ENCODE assay signal across 32 mouse cellular contexts in genomic region chr16:84507681-84508080, GRCm38 (mm10). TPM values are rescaled to one million over a fixed set of nuclear protein-coding genes. Genes with fewer than 3 reads are reported as not detected.
"Had no signal": no experiment of that assay in that cellular context is flagged by ENCODE, and none has a peak within 500 bp of the region (broad histone marks: within the 10 kb centered on the region; RNA-seq: fewer than 3 reads in every experiment).

No protein-coding gene starts in this region.

- H3K4me1 ChIP-seq: embryonic facial prominence, embryonic 12.5 days; embryonic facial prominence, embryonic 13.5 days; embryonic facial prominence, embryonic 15.5 days; forebrain, embryonic 10.5 days; forebrain, embryonic 12.5 days; heart, embryonic 10.5 days had no signal

- H3K9me3 ChIP-seq: embryonic facial prominence, embryonic 12.5 days; embryonic facial prominence, embryonic 13.5 days; embryonic facial prominence, embryonic 15.5 days; forebrain, embryonic 10.5 days; forebrain, embryonic 12.5 days; forebrain, embryonic 13.5 days; forebrain, embryonic 15.5 days; heart, embryonic 10.5 days had no signal

- H3K4me2 ChIP-seq: embryonic facial prominence, embryonic 12.5 days; embryonic facial prominence, embryonic 13.5 days; embryonic facial prominence, embryonic 15.5 days; forebrain, embryonic 12.5 days; forebrain, embryonic 13.5 days; forebrain, embryonic 15.5 days had no signal

- H3K27me3 ChIP-seq: embryonic facial prominence, embryonic 12.5 days; embryonic facial prominence, embryonic 13.5 days; embryonic facial prominence, embryonic 15.5 days; forebrain, embryonic 12.5 days; forebrain, embryonic 13.5 days; forebrain, embryonic 15.5 days had no signal

- H3K9ac ChIP-seq: embryonic facial prominence, embryonic 12.5 days; embryonic facial prominence, embryonic 13.5 days; embryonic facial prominence, embryonic 15.5 days; forebrain, embryonic 12.5 days; forebrain, embryonic 13.5 days; forebrain, embryonic 15.5 days; forebrain, postnatal 0 days had no signal

- DNase-seq: cerebellum, adult 2 months; cerebellum, adult 8-10 months; cerebellum, adult 9-10 months; cerebellum, adult 9-11 months; cerebellum, postnatal 10 days; cerebellum, postnatal 14 days; cerebellum, postnatal 25 days; cerebellum, postnatal 36 days; embryo, embryonic 11 days; forebrain, postnatal 0 days; gastrocnemius, adult 2 months; gastrocnemius, postnatal 10 days; gastrocnemius, postnatal 14 days; gastrocnemius, postnatal 25 days; gastrocnemius, postnatal 36 days; heart, adult 11 months; heart, adult 18-20 months; heart, adult 2 months had no signal

- H3K4me3 ChIP-seq: embryonic facial prominence, embryonic 12.5 days; embryonic facial prominence, embryonic 13.5 days; embryonic facial prominence, embryonic 15.5 days; erythroblast, embryonic 14.5 days; forebrain, embryonic 10.5 days; forebrain, embryonic 12.5 days; forebrain, embryonic 13.5 days; forebrain, embryonic 15.5 days; gastrocnemius, adult 2 months; heart, adult 2 months; heart, embryonic 10.5 days had no signal

- H3K27ac ChIP-seq: embryonic facial prominence, embryonic 12.5 days; embryonic facial prominence, embryonic 13.5 days; embryonic facial prominence, embryonic 15.5 days; forebrain, embryonic 10.5 days; forebrain, embryonic 12.5 days; forebrain, embryonic 13.5 days; forebrain, embryonic 15.5 days; gastrocnemius, adult 2 months; heart, adult 2 months; heart, embryonic 10.5 days had no signal

- ATAC-seq: forebrain, embryonic 13.5 days; forebrain, embryonic 14.5 days; forebrain, embryonic 15.5 days; forebrain, embryonic 16.5 days; forebrain, postnatal 0 days had no signal

- H3K36me3 ChIP-seq: embryonic facial prominence, embryonic 12.5 days; embryonic facial prominence, embryonic 13.5 days; embryonic facial prominence, embryonic 15.5 days; forebrain, embryonic 10.5 days; forebrain, embryonic 12.5 days; forebrain, embryonic 15.5 days; heart, embryonic 10.5 days had no signal

RNA-seq across cellular contexts. Expression of gene A730009L09Rik, which starts 7.2 kb away (rescaled TPM):
- polyA plus RNA-seq: embryonic facial prominence, embryonic 11.5 days; embryonic facial prominence, embryonic 12.5 days; embryonic facial prominence, embryonic 13.5 days; embryonic facial prominence, embryonic 15.5 days; erythroblast, embryonic 14.5 days; forebrain, embryonic 10.5 days; forebrain, embryonic 11.5 days; forebrain, embryonic 12.5 days; forebrain, embryonic 13.5 days; forebrain, embryonic 14.5 days; forebrain, embryonic 15.5 days; forebrain, embryonic 16.5 days; gonadal fat pad, adult 2 months; heart, adult 2 months; heart, embryonic 10.5 days had no signal
